Mouse (Mus musculus): Measurements from ENCODE around the gene Crygn. TPM values are rescaled to one million over a fixed set of nuclear protein-coding genes. Genes with fewer than 3 reads are reported as not detected.

Gene Crygn
- polyA plus RNA-seq (2014; fragmentation: Nextera tagmentation; extraction: Ambion mirVana) = 1.8 and 2.3 TPM in 2 replicates

DNA sequence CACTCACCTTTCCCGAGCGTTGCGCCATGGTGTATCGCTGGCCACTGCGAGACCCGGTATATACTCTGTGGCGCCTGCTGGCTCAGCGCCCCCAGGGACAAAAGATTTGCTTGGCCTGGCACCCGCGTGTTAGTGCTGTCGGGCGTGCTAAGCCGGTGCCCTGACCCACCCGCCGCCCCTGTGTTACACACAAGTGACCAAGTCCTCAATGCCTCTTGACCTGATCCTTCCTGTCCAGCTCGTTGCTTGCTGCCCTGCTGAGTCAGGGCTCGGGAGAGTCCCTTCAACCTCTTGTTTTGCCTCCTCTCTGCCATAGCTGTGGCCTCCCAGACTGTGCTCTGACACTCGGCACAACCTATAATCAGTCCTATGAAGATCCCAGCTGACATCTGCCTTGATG is at the start of gene Crygn:
TSS of gene Crygn (minus strand) at position 193 of the 400 bp plus-strand sequence.
- WGBS = 42% methylated on average over 18 of the region's 18 CpGs
- H3K9me3 ChIP-seq (ENCODE audit: low read depth, low read length) = no peaks in the 10 kb centered on the region
- no peak within 1 kb of the TSS for H3K4me3 ChIP-seq (ENCODE audit: low read depth, low read length)
- no peak for DNase-seq
- no peak within 1 kb of the TSS for H3K27ac ChIP-seq (ENCODE audit: low read depth)
- no peak within 1 kb of the TSS for H3K4me2 ChIP-seq
- TF ChIP-seq CTCF (IDR thresholded peaks at IDR 0.05; ENCODE audit: low read depth) = no peak
- H3K4me1 ChIP-seq (ENCODE audit: insufficient read depth) = peaks cover 6% of the 10 kb centered on the region; the same call in 1 of the 2 replicates
- no peak for ATAC-seq (ENCODE audit: insufficient read depth)
- H3K27me3 ChIP-seq (ENCODE audit: insufficient read depth, low read length) = no peaks in the 10 kb centered on the region
- no peak within 1 kb of the TSS for H3K9ac ChIP-seq
- no peaks in the 10 kb centered on the region for H3K36me3 ChIP-seq (ENCODE audit: insufficient read depth)

DNA sequence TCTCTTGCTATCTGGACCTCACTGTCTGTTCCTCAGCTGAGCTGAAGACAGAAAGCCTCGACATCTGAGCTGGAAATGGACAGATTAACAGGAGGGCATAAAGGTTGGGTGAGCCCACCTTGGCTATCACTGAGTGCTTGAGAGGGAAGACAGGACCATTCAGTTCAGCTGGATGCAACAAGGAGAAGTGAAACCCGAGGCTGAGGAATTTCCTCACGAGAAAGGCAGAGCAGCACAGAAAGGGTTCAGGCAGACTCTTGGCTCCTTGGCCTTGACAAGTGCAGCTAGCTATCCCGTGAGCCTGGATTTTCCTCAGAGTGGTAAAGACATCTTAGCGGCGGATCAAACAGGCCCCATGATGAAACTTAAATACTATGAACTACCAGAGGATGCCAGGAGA is 47.4 kb upstream of the Crygn start:
- WGBS = 74% methylated on average over 6 of the region's 6 CpGs
- TF ChIP-seq CTCF (IDR thresholded peaks at IDR 0.05; ENCODE audit: low read depth) = no peak
- Histone ChIP-seq H3K4me2 (no peak overlapping the region), H3K9ac (no peak overlapping the region), H3K36me3 (ENCODE audit: insufficient read depth) (peaks cover 68% of the 10 kb centered on the region), H3K9me3 (ENCODE audit: low read depth, low read length) (no peaks in the 10 kb centered on the region), H3K4me1 (ENCODE audit: insufficient read depth) (no peaks in the 10 kb centered on the region), H3K4me3 (ENCODE audit: low read depth, low read length) (no peak overlapping the region), H3K27me3 (ENCODE audit: insufficient read depth, low read length) (no peaks in the 10 kb centered on the region), H3K27ac (ENCODE audit: low read depth) (no peak overlapping the region)
- DNase-seq = no peak
- no peak for ATAC-seq (ENCODE audit: insufficient read depth)

DNA sequence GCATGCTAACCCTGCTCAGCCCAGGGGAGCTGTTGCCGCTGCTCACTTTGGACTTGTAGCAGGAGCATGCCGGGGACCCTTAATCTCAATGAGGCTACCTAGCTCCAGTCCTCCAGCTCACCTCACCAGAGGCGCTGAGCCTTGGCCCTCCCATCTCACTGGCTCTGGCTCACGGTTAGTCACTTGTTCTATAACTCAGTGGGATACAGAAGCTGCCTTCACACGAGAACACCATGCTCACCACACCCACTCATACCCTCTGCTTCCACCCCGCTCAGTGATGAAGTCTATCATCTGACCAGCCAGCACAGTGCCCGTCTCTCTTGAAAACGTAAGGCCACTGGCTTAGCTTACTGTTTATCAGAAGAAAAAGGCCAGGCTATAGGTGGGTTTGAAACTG is 46.9 kb upstream of the Crygn start:
- Histone ChIP-seq H3K4me3 (ENCODE audit: low read depth, low read length) (no peak overlapping the region), H3K9me3 (ENCODE audit: low read depth, low read length) (no peaks in the 10 kb centered on the region), H3K4me1 (ENCODE audit: insufficient read depth) (no peaks in the 10 kb centered on the region), H3K27ac (ENCODE audit: low read depth) (no peak overlapping the region), H3K9ac (no peak overlapping the region), H3K27me3 (ENCODE audit: insufficient read depth, low read length) (no peaks in the 10 kb centered on the region), H3K36me3 (ENCODE audit: insufficient read depth) (peaks cover 68% of the 10 kb centered on the region), H3K4me2 (no peak overlapping the region)
- no peak for TF ChIP-seq CTCF (IDR thresholded peaks at IDR 0.05; ENCODE audit: low read depth)
- 92% methylated on average over 8 of the region's 8 CpGs for WGBS
- no peak for DNase-seq
- ATAC-seq (ENCODE audit: insufficient read depth) = no peak

DNA sequence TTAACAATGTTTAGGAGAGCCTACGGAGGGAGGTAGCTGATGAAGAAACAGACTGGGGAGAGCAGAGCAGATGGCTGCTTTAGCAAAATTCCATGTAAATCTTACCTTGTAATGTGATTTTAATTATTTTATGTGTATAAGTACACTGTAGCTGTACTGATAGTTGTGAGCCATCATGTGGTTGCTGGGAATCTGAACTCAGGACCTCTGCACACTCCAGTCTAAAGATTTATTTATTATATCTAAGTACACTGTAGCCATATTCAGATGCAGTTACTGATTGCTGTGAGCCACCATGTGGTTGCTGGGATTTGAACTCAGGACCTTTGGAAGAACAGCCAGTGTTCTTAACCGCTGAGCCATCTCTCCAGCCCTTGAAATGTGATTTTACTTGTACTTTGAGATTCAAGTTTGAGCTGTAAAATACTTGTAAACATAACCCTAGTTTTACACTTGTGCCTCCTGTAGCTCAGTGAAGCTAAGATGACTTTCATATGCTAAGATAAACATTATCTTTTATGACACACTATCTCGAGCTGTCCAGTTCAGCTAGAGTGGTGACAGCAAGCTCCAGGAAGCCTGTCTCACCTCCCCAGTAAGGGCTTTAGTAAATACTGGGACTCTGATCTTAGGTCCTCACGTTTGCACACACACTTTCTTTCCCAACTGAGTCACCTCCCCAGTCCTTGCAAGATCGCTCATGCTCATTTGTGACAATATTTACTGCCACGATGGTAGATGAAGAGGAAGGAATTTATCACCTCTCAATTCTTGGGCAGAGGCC is 44.2 kb upstream of the Crygn start:
- DNase-seq = no peak
- H3K4me2 ChIP-seq = no peak overlapping the region
- no peak overlapping the region for H3K9ac ChIP-seq
- H3K27ac ChIP-seq (ENCODE audit: low read depth) = no peak overlapping the region
- H3K27me3 ChIP-seq (ENCODE audit: insufficient read depth, low read length) = no peaks in the 10 kb centered on the region
- H3K36me3 ChIP-seq (ENCODE audit: insufficient read depth) = peaks cover 45% of the 10 kb centered on the region
- TF ChIP-seq CTCF (IDR thresholded peaks at IDR 0.05; ENCODE audit: low read depth) = no peak
- 43% methylated on average over 6 of the region's 6 CpGs for WGBS
- no peaks in the 10 kb centered on the region for H3K9me3 ChIP-seq (ENCODE audit: low read depth, low read length)
- no peak overlapping the region for H3K4me3 ChIP-seq (ENCODE audit: low read depth, low read length)
- H3K4me1 ChIP-seq (ENCODE audit: insufficient read depth) = no peaks in the 10 kb centered on the region
- ATAC-seq (ENCODE audit: insufficient read depth) = no peak

DNA sequence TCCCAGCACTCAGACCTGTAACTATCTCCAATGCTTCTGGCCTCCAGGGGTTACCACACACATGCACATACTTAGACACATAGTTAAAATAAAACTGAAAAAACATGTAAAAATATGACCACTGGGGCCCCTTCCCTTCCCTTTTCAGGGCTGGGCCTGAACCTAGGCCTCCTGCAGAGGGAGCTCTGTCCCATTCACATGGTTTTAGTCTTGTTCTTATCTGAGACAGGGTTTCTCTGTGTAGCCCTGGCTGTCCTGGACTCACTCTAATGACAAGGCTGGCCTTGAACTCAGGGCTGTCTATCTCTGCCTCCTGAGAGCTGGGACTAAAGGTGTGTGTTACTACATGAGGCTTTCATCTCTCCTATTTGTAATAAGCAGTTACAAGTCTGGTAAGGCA is 42.6 kb upstream of the Crygn start:
- Histone ChIP-seq H3K27me3 (ENCODE audit: insufficient read depth, low read length) (no peaks in the 10 kb centered on the region), H3K9ac (no peak overlapping the region), H3K9me3 (ENCODE audit: low read depth, low read length) (no peaks in the 10 kb centered on the region), H3K27ac (ENCODE audit: low read depth) (no peak overlapping the region), H3K4me3 (ENCODE audit: low read depth, low read length) (no peak overlapping the region), H3K4me1 (ENCODE audit: insufficient read depth) (no peaks in the 10 kb centered on the region), H3K4me2 (no peak overlapping the region), H3K36me3 (ENCODE audit: insufficient read depth) (peaks cover 29% of the 10 kb centered on the region)
- ATAC-seq (ENCODE audit: insufficient read depth) (no peak), DNase-seq (peak; percentile 45)
- TF ChIP-seq CTCF (IDR thresholded peaks at IDR 0.05; ENCODE audit: low read depth) = peak; percentile 53

DNA sequence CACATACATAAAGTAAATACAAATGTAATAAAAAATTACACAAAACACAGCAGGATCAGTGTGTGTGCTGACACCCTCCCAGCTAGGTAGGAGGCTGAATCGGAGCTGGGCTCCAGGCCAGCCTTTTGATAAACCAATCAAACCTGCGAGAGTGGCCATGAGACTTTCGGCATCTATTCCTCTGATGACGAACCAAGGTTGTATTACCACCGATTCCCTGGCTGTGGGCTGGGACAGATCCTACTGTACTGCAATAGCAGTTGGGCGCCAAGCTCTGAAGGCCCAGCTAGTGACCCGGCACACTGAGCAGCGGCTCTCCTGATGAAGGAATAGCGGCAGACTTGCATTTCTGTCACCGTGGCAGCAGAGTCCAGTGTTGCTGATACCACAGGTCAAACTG is 40.8 kb upstream of the Crygn start:
- no peaks in the 10 kb centered on the region for H3K4me1 ChIP-seq (ENCODE audit: insufficient read depth)
- H3K27me3 ChIP-seq (ENCODE audit: insufficient read depth, low read length) = no peaks in the 10 kb centered on the region
- WGBS = 60% methylated on average over 10 of the region's 10 CpGs
- no peak overlapping the region for H3K4me2 ChIP-seq
- DNase-seq (peak; percentile 10), ATAC-seq (ENCODE audit: insufficient read depth) (no peak)
- H3K9ac ChIP-seq = no peak overlapping the region
- no peaks in the 10 kb centered on the region for H3K9me3 ChIP-seq (ENCODE audit: low read depth, low read length)
- H3K4me3 ChIP-seq (ENCODE audit: low read depth, low read length) = no peak overlapping the region
- H3K27ac ChIP-seq (ENCODE audit: low read depth) = no peak overlapping the region
- peaks cover 11% of the 10 kb centered on the region for H3K36me3 ChIP-seq (ENCODE audit: insufficient read depth)
- no peak for TF ChIP-seq CTCF (IDR thresholded peaks at IDR 0.05; ENCODE audit: low read depth)

DNA sequence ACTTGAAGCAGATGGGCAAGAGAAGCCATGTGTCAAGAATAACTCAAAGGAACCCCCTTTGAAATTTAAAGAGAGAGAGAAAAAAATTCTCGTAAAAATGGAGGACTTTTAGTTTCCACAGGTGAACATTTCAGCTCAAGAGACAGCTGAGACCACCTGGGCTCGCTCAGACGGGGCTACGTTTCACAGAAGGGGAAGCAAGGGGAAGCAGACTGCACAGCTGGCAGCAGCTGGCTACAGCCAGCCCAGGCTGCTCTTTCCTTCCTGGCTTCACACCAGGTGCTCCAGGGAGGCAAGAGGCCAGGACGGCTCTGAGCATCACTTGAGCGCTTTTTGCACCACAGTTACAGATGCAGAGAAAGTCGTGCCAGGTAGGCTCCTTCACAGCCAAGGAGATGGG is 40.0 kb upstream of the Crygn start:
- no peak overlapping the region for H3K4me3 ChIP-seq (ENCODE audit: low read depth, low read length)
- no peak overlapping the region for H3K27ac ChIP-seq (ENCODE audit: low read depth)
- DNase-seq (no peak), ATAC-seq (ENCODE audit: insufficient read depth) (no peak)
- H3K4me1 ChIP-seq (ENCODE audit: insufficient read depth) = no peaks in the 10 kb centered on the region
- no peak overlapping the region for H3K4me2 ChIP-seq
- peaks cover 5% of the 10 kb centered on the region for H3K36me3 ChIP-seq (ENCODE audit: insufficient read depth)
- no peak overlapping the region for H3K9ac ChIP-seq
- no peak for TF ChIP-seq CTCF (IDR thresholded peaks at IDR 0.05; ENCODE audit: low read depth)
- 47% methylated on average over 7 of the region's 7 CpGs for WGBS
- H3K27me3 ChIP-seq (ENCODE audit: insufficient read depth, low read length) = no peaks in the 10 kb centered on the region
- no peaks in the 10 kb centered on the region for H3K9me3 ChIP-seq (ENCODE audit: low read depth, low read length)

Measured in lung, embryonic 14.5 days (tissue).